Mouse (Mus musculus): Measurements from ENCODE around the gene Tmem243. TPM values are rescaled to one million over a fixed set of nuclear protein-coding genes. Genes with fewer than 3 reads are reported as not detected.
"Not testable (repeated sequence)": the region's sequence is repeated elsewhere in the genome, so short reads cannot be mapped to it uniquely, and the experiment has no call there.

Tmem243 gene
- total RNA-seq, 1 experiment from 2014 or later, result 136 TPM

GRCm38 (mm10) chr5:9162088-9162487 is 61.6 kb downstream of the Tmem243 start:
- no peak for ATAC-seq (ENCODE audit: extremely low read depth, insufficient number of reproducible peaks, low FRiP score, poor library complexity, severe bottlenecking)

DNA sequence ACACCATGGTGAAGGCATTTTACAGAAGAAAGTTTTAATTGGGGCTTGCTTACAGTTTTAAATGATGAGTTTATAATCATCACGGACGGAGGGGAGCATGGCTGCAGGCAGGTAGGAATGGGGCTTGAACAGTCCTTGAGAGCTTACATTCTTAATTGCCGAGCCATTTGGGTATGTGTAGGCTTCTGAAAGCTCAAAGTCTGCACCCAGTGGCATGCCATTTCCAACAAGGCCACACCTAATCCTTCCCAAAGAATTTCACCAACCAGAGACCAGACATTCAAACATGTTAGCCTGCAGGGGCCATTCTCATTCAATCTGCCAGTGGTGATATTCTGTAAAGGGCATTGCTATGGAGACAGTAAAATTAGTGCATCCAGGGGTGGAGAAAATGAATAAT is 62.9 kb downstream of the Tmem243 start:
- ATAC-seq (ENCODE audit: extremely low read depth, insufficient number of reproducible peaks, low FRiP score, poor library complexity, severe bottlenecking), result no peak

GRCm38 (mm10) chr5:9165151-9165550 is 64.7 kb downstream of the Tmem243 start:
- ATAC-seq (ENCODE audit: extremely low read depth, insufficient number of reproducible peaks, low FRiP score, poor library complexity, severe bottlenecking), result not testable (repeated sequence)

DNA sequence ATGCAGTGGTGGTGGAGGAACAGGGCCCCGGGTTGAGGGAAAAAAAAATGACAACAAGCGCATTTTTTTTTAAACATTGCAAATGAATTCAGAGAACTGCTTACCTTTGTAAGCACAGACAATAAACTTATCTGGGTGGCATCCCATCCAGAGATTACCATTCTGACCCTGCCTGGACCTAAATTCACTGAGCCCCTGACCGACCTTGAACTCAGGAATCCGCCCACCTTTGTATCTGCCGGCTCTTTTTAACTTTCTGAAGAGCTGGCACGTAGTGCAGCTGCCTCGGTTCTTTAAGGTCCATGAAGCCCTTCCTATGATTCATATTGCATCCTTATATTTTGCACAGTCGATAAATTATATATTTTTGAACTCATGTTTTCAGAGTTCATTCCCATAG is 65.9 kb downstream of the Tmem243 start:
- ATAC-seq (ENCODE audit: extremely low read depth, insufficient number of reproducible peaks, low FRiP score, poor library complexity, severe bottlenecking), result no peak

GRCm38 (mm10) chr5:9169328-9170005 is 69.0 kb downstream of the Tmem243 start:
- not testable (repeated sequence) for ATAC-seq (ENCODE audit: extremely low read depth, insufficient number of reproducible peaks, low FRiP score, poor library complexity, severe bottlenecking)

GRCm38 (mm10) chr5:9173295-9173694 is 72.8 kb downstream of the Tmem243 start:
- ATAC-seq (ENCODE audit: extremely low read depth, insufficient number of reproducible peaks, low FRiP score, poor library complexity, severe bottlenecking), result peak; percentile 61

- no peak for ATAC-seq (ENCODE audit: extremely low read depth, insufficient number of reproducible peaks, low FRiP score, poor library complexity, severe bottlenecking)
Observed at GRCm38 (mm10) chr5:9186467-9186866, 86.0 kb downstream of the Tmem243 start.

Other genes starting within 250 kb of the Tmem243 start
- gene Abcb4, start 207.0 kb upstream of the Tmem243 start, total RNA-seq (2017), result 2.7 TPM in 2 replicates
- 43.8 and 44.7 TPM in 2 replicates for gene Crot, start 103.3 kb upstream of the Tmem243 start, total RNA-seq (2017)
- gene Dmtf1, start 61.1 kb downstream of the Tmem243 start, total RNA-seq (2017), result 128 and 147 TPM in 2 replicates
- gene 9330182L06Rik, start 165.4 kb downstream of the Tmem243 start, total RNA-seq (2017), result 0.23 TPM in 1 of 2 replicates, not detected in the other

Data from neutrophil, adult 5-6 weeks (primary cell).